Mouse (Mus musculus): ENCODE measurements around the gene Pdxp. TPM values are rescaled to one million over a fixed set of nuclear protein-coding genes. Genes with fewer than 3 reads are reported as not detected.

Pdxp gene
- total and polyA plus RNA-seq, 3 experiments = 2.8 to 9.8 (median 5.4) TPM

DNA sequence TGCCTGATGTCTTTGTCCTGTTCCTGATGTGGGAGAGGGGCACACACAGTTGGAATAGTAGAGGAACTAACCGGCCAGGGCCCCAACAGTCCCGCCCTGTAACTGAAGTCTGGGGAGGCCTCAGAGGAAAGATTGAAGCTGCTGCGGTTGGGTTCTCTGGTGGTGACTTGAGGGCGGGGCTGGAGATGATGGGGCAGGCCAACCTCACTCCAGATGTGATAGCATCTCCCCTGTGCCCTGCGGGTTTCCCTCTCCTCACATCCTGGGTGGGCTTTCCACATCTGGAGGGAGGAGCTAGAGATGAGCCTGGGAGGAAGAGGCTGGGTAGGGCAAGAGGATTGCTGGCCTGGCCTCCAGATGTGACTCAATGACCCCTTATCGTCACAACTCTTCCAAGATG, 9.9 kb downstream of the Pdxp start:
- DNase-seq (ENCODE audit: extremely low read depth) = peak; percentile 89

DNA sequence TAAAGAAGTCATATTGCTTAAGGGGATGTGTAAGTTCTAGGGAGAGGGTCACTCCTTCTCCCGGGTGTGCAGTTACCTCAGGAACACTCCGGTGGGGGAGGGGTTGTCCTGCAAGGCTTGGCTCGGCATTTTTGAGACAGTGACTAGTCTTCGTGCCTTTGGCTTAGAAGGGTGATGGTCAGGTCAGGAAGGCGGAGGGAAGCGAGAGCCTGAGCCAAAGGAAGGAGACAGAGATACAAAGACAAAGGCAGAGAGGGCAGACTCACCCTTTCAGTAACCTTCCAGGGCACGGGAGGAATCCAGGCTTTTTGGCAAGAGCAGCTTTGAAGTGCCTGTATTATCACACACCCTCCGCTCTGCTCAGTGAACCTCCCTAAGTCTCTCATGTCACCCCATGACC, 11.4 kb downstream of the Pdxp start:
- H3K9me3 ChIP-seq (replicated peaks; ENCODE audit: low read length) = peaks cover 3% of the 10 kb centered on the region
- peaks cover 10 to 19% of the 10 kb centered on the region in 2 experiments for H3K36me3 ChIP-seq (replicated peaks in 1 of 2; ENCODE audit: control insufficient read depth in 1 of 2, insufficient read depth in 1 of 2, low read length in 1 of 2)
- no peak for TF ChIP-seq ELF1 (IDR thresholded peaks at IDR 0.05; ENCODE audit: low read depth, low read length)
- TF ChIP-seq SIN3A (IDR thresholded peaks at IDR 0.05; ENCODE audit: low read length) = no peak
- TF ChIP-seq TBP (conservative IDR thresholded peaks at IDR 0.05; ENCODE audit: low read depth, low read length) = no peak
- no peak for TF ChIP-seq CHD2 (IDR thresholded peaks at IDR 0.05; ENCODE audit: low read length)
- no peak for TF ChIP-seq MAZ (IDR thresholded peaks at IDR 0.05; ENCODE audit: low read depth, low read length)
- TF ChIP-seq CTCF (conservative IDR thresholded peaks at IDR 0.05 in 1 of 2, IDR thresholded peaks at IDR 0.05 in 1 of 2; ENCODE audit: low read depth in 2 of 2, low read length in 2 of 2) = no peak
- TF ChIP-seq MEF2A (IDR thresholded peaks at IDR 0.05; ENCODE audit: borderline replicate concordance, low read depth, low read length) = no peak
- no peak for TF ChIP-seq MXI1 (IDR thresholded peaks at IDR 0.05; ENCODE audit: low read depth, low read length)
- TF ChIP-seq POLR2AphosphoS2 (IDR thresholded peaks at IDR 0.05; ENCODE audit: low read depth, low read length) = no peak
- TF ChIP-seq RAD21 (IDR thresholded peaks at IDR 0.05; ENCODE audit: low read depth, low read length) = no peak
- no peak overlapping the region for H3K4me3 ChIP-seq (replicated peaks in 1 of 3; ENCODE audit: low read depth in 2 of 3, low read length in 2 of 3, poor library complexity in 1 of 3)
- dilution Hi-C loops (cut with MboI; ENCODE audit: extremely low pct_ligation_motif_present, extremely low pct_unique_long_range_greater_than_20kb, low sequenced_read_pairs) (no loop called here), in situ Hi-C loops (cut with MboI; ENCODE audit: low pct_ligation_motif_present, low pct_unique_long_range_greater_than_20kb, low sequenced_read_pairs) (no loop called here)
- H3K27me3 ChIP-seq (replicated peaks) = no peaks in the 10 kb centered on the region
- peaks cover 33 to 63% of the 10 kb centered on the region in 2 experiments for H3K4me1 ChIP-seq (ENCODE audit: control insufficient read depth in 1 of 2, insufficient read depth in 2 of 2)
- peaks cover 4% of the 10 kb centered on the region; the same call in 1 of the 2 replicates for H3K79me2 ChIP-seq (replicated peaks; ENCODE audit: control insufficient read depth, extremely low read depth, insufficient read depth, poor library complexity, severe bottlenecking)
- H3K4me2 ChIP-seq (ENCODE audit: insufficient read depth, low read depth, poor library complexity, severe bottlenecking) = no peak overlapping the region
- H3K9ac ChIP-seq (ENCODE audit: insufficient read depth, low read depth) = no peak overlapping the region
- DNase-seq (ENCODE audit: extremely low read depth) = no peak
- peak overlapping the region; percentile 70 for H3K27ac ChIP-seq (ENCODE audit: insufficient read depth, low read depth)

More for the DNA sequence above, 9.9 kb downstream of the Pdxp start:
- Histone ChIP-seq H3K9me3 (replicated peaks; ENCODE audit: low read length) (peaks cover 3% of the 10 kb centered on the region), H3K4me2 (ENCODE audit: insufficient read depth, low read depth, poor library complexity, severe bottlenecking) (peak overlapping the region; percentile 42), H3K4me1 (ENCODE audit: control insufficient read depth in 1 of 2, insufficient read depth in 2 of 2) (peaks cover 33 to 68% of the 10 kb centered on the region in 2 experiments), H3K27ac (ENCODE audit: insufficient read depth, low read depth) (peak overlapping the region; percentile 68), H3K4me3 (replicated peaks in 1 of 3; ENCODE audit: low read depth in 2 of 3, low read length in 2 of 3, poor library complexity in 1 of 3) (peak overlapping the region; percentile 17 to 49 (median 29)), H3K9ac (ENCODE audit: insufficient read depth, low read depth) (peak overlapping the region; percentile 36), H3K36me3 (replicated peaks in 1 of 2; ENCODE audit: control insufficient read depth in 1 of 2, insufficient read depth in 1 of 2, low read length in 1 of 2) (peaks cover 0 to 14% of the 10 kb centered on the region in 2 experiments), H3K79me2 (replicated peaks; ENCODE audit: control insufficient read depth, extremely low read depth, insufficient read depth, poor library complexity, severe bottlenecking) (peaks cover 4% of the 10 kb centered on the region; the same call in 1 of the 2 replicates), H3K27me3 (replicated peaks) (no peaks in the 10 kb centered on the region)
- TF ChIP-seq JUN (IDR thresholded peaks at IDR 0.05; ENCODE audit: insufficient read depth, low read depth, low read length) = no peak
- peak; percentile 84 for TF ChIP-seq TCF12 (IDR thresholded peaks at IDR 0.05; ENCODE audit: low read depth, low read length)
- no peak for TF ChIP-seq RCOR1 (conservative IDR thresholded peaks at IDR 0.05; ENCODE audit: low read depth, low read length)
- TF ChIP-seq IRF4 (IDR thresholded peaks at IDR 0.05; ENCODE audit: low read depth, low read length) = peak; percentile 42; the same call in 1 of the 2 replicates
- TF ChIP-seq MEF2A (IDR thresholded peaks at IDR 0.05; ENCODE audit: borderline replicate concordance, low read depth, low read length) = peak; percentile 39; the same call in 1 of the 2 replicates
- TF ChIP-seq GABPA (IDR thresholded peaks at IDR 0.05; ENCODE audit: insufficient replicate concordance, low read depth, low read length) = no peak
- peak; percentile 32 for TF ChIP-seq BHLHE40 (IDR thresholded peaks at IDR 0.05; ENCODE audit: low read depth, low read length)
- TF ChIP-seq TBP (conservative IDR thresholded peaks at IDR 0.05; ENCODE audit: low read depth, low read length) = peak; percentile 45; the same call in 1 of the 2 replicates
- peak; percentile 66 for TF ChIP-seq NELFE (IDR thresholded peaks at IDR 0.05; ENCODE audit: low read depth, low read length)
- peak; percentile 67 for TF ChIP-seq ETS1 (conservative IDR thresholded peaks at IDR 0.05; ENCODE audit: low read depth, low read length)
- peak; percentile 78 for TF ChIP-seq POLR2A (IDR thresholded peaks at IDR 0.05; ENCODE audit: low read depth, low read length)
- no peak for TF ChIP-seq USF1 (IDR thresholded peaks at IDR 0.05; ENCODE audit: low read depth, low read length)
- 0 out of 2 replicates have a peak, but pooled peaks have one; percentile 20 for TF ChIP-seq NRF1 (IDR thresholded peaks at IDR 0.05; ENCODE audit: low read depth, low read length)
- TF ChIP-seq EP300 (IDR thresholded peaks at IDR 0.05; ENCODE audit: low read length) = peak; percentile 47; the same call in 1 of the 2 replicates
- dilution Hi-C loops (cut with MboI; ENCODE audit: extremely low pct_ligation_motif_present, extremely low pct_unique_long_range_greater_than_20kb, low sequenced_read_pairs) = no loop called here
- in situ Hi-C loops (cut with MboI; ENCODE audit: low pct_ligation_motif_present, low pct_unique_long_range_greater_than_20kb, low sequenced_read_pairs) = loop anchor here (25.0 kb wide), 1 partner anchor 414 kb away; the partner anchor contains the start of genes Maff and Pla2g6
